29 mouse cellular contexts compared by ENCODE assay signal in genomic region chr11:106817156-106817555, GRCm38 (mm10). TPM values are rescaled to one million over a fixed set of nuclear protein-coding genes. Genes with fewer than 3 reads are reported as not detected.
DNase-seq lines count a peak whose midpoint lies in the region; ATAC-seq and TF ChIP-seq lines count a peak whose summit lies in the region.
"Had no signal": no experiment of that assay in that cellular context is flagged by ENCODE, and none has a peak within 500 bp of the region (broad histone marks: within the 10 kb centered on the region; RNA-seq: fewer than 3 reads in every experiment).

No protein-coding gene starts in this region.

- no peak for ATAC-seq in cerebellum, adult (ENCODE audit: insufficient number of reproducible peaks, low FRiP score, low TSS enrichment)
- ATAC-seq in forebrain, embryonic 15.5 days (replicated peaks): no peak
- ATAC-seq in forebrain, embryonic 11.5 days (replicated peaks; ENCODE audit: low FRiP score): no peak
- ATAC-seq in hindbrain, postnatal 0 days: no peak
- ATAC-seq in hindbrain, embryonic 11.5 days (ENCODE audit: low FRiP score): no peak
- ATAC-seq in midbrain, embryonic 16.5 days: no peak
- ATAC-seq: activated CD4-positive, CD25-positive, alpha-beta regulatory T cell, adult 4 months; inflammation-experienced regulatory T-cells, adult 6 months; midbrain, embryonic 15.5 days had no signal

- 28% methylated on average over 3 of the region's 3 CpGs for WGBS in cerebellum, adult 2 months
- whole genome bisulfite sequencing in forebrain, embryonic 15.5 days: 61% methylated on average over 3 of the region's 3 CpGs
- 88% methylated on average over 3 of the region's 3 CpGs for WGBS in forebrain, embryonic 11.5 days
- WGBS in hindbrain, postnatal 0 days: 61% methylated on average over 3 of the region's 3 CpGs
- WGBS in hindbrain, embryonic 11.5 days: 90% methylated on average over 3 of the region's 3 CpGs
- WGBS in midbrain, embryonic 16.5 days: 78% methylated on average over 3 of the region's 3 CpGs
- WGBS in midbrain, embryonic 10.5 days: 92% methylated on average over 3 of the region's 3 CpGs

- no peaks in the 10 kb centered on the region for H3K27me3 ChIP-seq in cerebellum, adult 2 months (ENCODE audit: control insufficient read depth, insufficient read depth, low read length)
- H3K27me3 ChIP-seq in forebrain, embryonic 15.5 days: no peaks in the 10 kb centered on the region
- no peaks in the 10 kb centered on the region for H3K27me3 ChIP-seq in forebrain, embryonic 11.5 days (ENCODE audit: control insufficient read depth, insufficient read depth, low read length)
- no peaks in the 10 kb centered on the region for H3K27me3 ChIP-seq in hindbrain, postnatal 0 days (ENCODE audit: insufficient read depth, low read length)
- H3K27me3 ChIP-seq in hindbrain, embryonic 11.5 days (ENCODE audit: control insufficient read depth, insufficient read depth, low read length): no peaks in the 10 kb centered on the region
- no peaks in the 10 kb centered on the region for H3K27me3 ChIP-seq in midbrain, embryonic 16.5 days (ENCODE audit: control insufficient read depth, insufficient read depth, low read depth, low read length)
- H3K27me3 ChIP-seq in midbrain, embryonic 10.5 days (ENCODE audit: low read depth, poor library complexity, severe bottlenecking): no peaks in the 10 kb centered on the region
- H3K27me3 ChIP-seq: CH12.LX; midbrain, embryonic 15.5 days; neural tube, embryonic 12.5 days; stomach, embryonic 15.5 days had no signal

- no peak for TF ChIP-seq POLR2A in cerebellum, adult 2 months (IDR thresholded peaks at IDR 0.05; ENCODE audit: borderline replicate concordance, insufficient read depth, low read length)

- peaks cover 79% of the 10 kb centered on the region for H3K4me1 ChIP-seq in cerebellum, adult 2 months (ENCODE audit: control insufficient read depth, insufficient read depth, low read length)
- H3K4me1 ChIP-seq in forebrain, embryonic 15.5 days: peaks cover 24% of the 10 kb centered on the region
- H3K4me1 ChIP-seq in forebrain, embryonic 11.5 days (replicated peaks; ENCODE audit: control insufficient read depth, insufficient read depth, low read length): no peaks in the 10 kb centered on the region
- H3K4me1 ChIP-seq in hindbrain, postnatal 0 days (ENCODE audit: insufficient read depth, low read length): 0 out of 2 replicates have a peak, but pooled peaks cover 4% of the 10 kb centered on the region
- H3K4me1 ChIP-seq in hindbrain, embryonic 11.5 days (replicated peaks; ENCODE audit: control insufficient read depth, insufficient read depth, low read length): no peaks in the 10 kb centered on the region
- H3K4me1 ChIP-seq in midbrain, embryonic 16.5 days (ENCODE audit: control insufficient read depth, insufficient read depth, low read length): 0 out of 2 replicates have a peak, but pooled peaks cover 4% of the 10 kb centered on the region
- no peaks in the 10 kb centered on the region for H3K4me1 ChIP-seq in midbrain, embryonic 10.5 days
- H3K4me1 ChIP-seq: neural tube, embryonic 12.5 days; stomach, embryonic 15.5 days had no signal

- H3K4me3 ChIP-seq in cerebellum, adult 2 months (replicated peaks; ENCODE audit: insufficient read depth, low read depth, low read length): no peak overlapping the region
- no peak overlapping the region for H3K4me3 ChIP-seq in forebrain, embryonic 15.5 days
- no peak overlapping the region for H3K4me3 ChIP-seq in forebrain, embryonic 11.5 days (ENCODE audit: low read depth, low read length)
- H3K4me3 ChIP-seq in hindbrain, postnatal 0 days (ENCODE audit: low read length): no peak overlapping the region
- no peak overlapping the region for H3K4me3 ChIP-seq in hindbrain, embryonic 11.5 days (ENCODE audit: low read depth, low read length)
- H3K4me3 ChIP-seq in midbrain, embryonic 16.5 days (ENCODE audit: low read depth, low read length): no peak overlapping the region
- H3K4me3 ChIP-seq in midbrain, embryonic 10.5 days: no peak overlapping the region
- H3K4me3 ChIP-seq: erythroblast, embryonic 14.5 days; gastrocnemius, adult 2 months; midbrain, embryonic 15.5 days; myocyte; neural tube, embryonic 12.5 days; stomach, embryonic 15.5 days had no signal

- H3K36me3 ChIP-seq in forebrain, embryonic 15.5 days: peaks cover 67% of the 10 kb centered on the region
- H3K36me3 ChIP-seq in forebrain, embryonic 11.5 days (ENCODE audit: control insufficient read depth, insufficient read depth, low read length): peaks cover 3% of the 10 kb centered on the region
- peaks cover 44% of the 10 kb centered on the region for H3K36me3 ChIP-seq in hindbrain, postnatal 0 days (ENCODE audit: insufficient read depth, low read length)
- H3K36me3 ChIP-seq in hindbrain, embryonic 11.5 days (ENCODE audit: control insufficient read depth, insufficient read depth, low read length): peaks cover 9% of the 10 kb centered on the region
- H3K36me3 ChIP-seq in midbrain, embryonic 16.5 days (ENCODE audit: control insufficient read depth, insufficient read depth, low read length): peaks cover 28% of the 10 kb centered on the region
- peaks cover 97% of the 10 kb centered on the region for H3K36me3 ChIP-seq in midbrain, embryonic 10.5 days

- H3K9me3 ChIP-seq in forebrain, embryonic 15.5 days: no peaks in the 10 kb centered on the region
- no peaks in the 10 kb centered on the region for H3K9me3 ChIP-seq in forebrain, embryonic 11.5 days (ENCODE audit: control insufficient read depth, low read length)
- H3K9me3 ChIP-seq in hindbrain, postnatal 0 days (ENCODE audit: low read length): no peaks in the 10 kb centered on the region
- no peaks in the 10 kb centered on the region for H3K9me3 ChIP-seq in hindbrain, embryonic 11.5 days (ENCODE audit: control insufficient read depth, low read length)
- H3K9me3 ChIP-seq in midbrain, embryonic 16.5 days (replicated peaks; ENCODE audit: control insufficient read depth, low read length, poor library complexity, severe bottlenecking): no peaks in the 10 kb centered on the region
- H3K9me3 ChIP-seq in midbrain, embryonic 10.5 days (replicated peaks): no peaks in the 10 kb centered on the region
- H3K9me3 ChIP-seq: midbrain, embryonic 15.5 days; neural tube, embryonic 12.5 days; stomach, embryonic 15.5 days had no signal

- no peak for TF ChIP-seq CTCF in cerebellum, adult 2 months (IDR thresholded peaks at IDR 0.05; ENCODE audit: borderline replicate concordance, insufficient read depth, low read depth, low read length)
- TF ChIP-seq CTCF in hindbrain, postnatal 0 days (IDR thresholded peaks at IDR 0.05; ENCODE audit: low read depth): no peak

- H3K27ac ChIP-seq in cerebellum, adult 2 months (ENCODE audit: insufficient read depth, low read length): peak overlapping the region; percentile 91
- peak overlapping the region; percentile 78 for H3K27ac ChIP-seq in forebrain, embryonic 15.5 days (replicated peaks)
- no peak overlapping the region for H3K27ac ChIP-seq in forebrain, embryonic 11.5 days (ENCODE audit: low read depth, low read length)
- H3K27ac ChIP-seq in hindbrain, postnatal 0 days: peak overlapping the region; percentile 67
- H3K27ac ChIP-seq in hindbrain, embryonic 11.5 days (ENCODE audit: low read depth, low read length): no peak overlapping the region
- H3K27ac ChIP-seq in midbrain, embryonic 16.5 days (ENCODE audit: low read length): 0 out of 2 replicates have a peak overlapping the region, but pooled peaks have one; percentile 12
- H3K27ac ChIP-seq in midbrain, embryonic 10.5 days (replicated peaks): no peak overlapping the region
- H3K27ac ChIP-seq: gastrocnemius, adult 2 months; liver, embryonic 14.5 days; macrophage; neural tube, embryonic 12.5 days; stomach, embryonic 15.5 days had no signal

- no peak overlapping the region for H3K4me2 ChIP-seq in forebrain, embryonic 15.5 days (replicated peaks)
- no peak overlapping the region for H3K4me2 ChIP-seq in forebrain, embryonic 11.5 days (ENCODE audit: low read depth, low read length, severe bottlenecking)
- no peak overlapping the region for H3K4me2 ChIP-seq in hindbrain, postnatal 0 days (ENCODE audit: low read depth, low read length)
- no peak overlapping the region for H3K4me2 ChIP-seq in hindbrain, embryonic 11.5 days (replicated peaks; ENCODE audit: low read depth, low read length)
- no peak overlapping the region for H3K4me2 ChIP-seq in midbrain, embryonic 16.5 days (ENCODE audit: low read length)
- H3K4me2 ChIP-seq: heart, embryonic 11.5 days; midbrain, embryonic 15.5 days; neural tube, embryonic 12.5 days; stomach, embryonic 15.5 days had no signal

- no peak for DNase-seq in cerebellum, adult 2 months
- DNase-seq in forebrain, embryonic 11.5 days (ENCODE audit: low spot score): no peak
- DNase-seq in hindbrain, postnatal 0 days (ENCODE audit: low spot score): no peak
- no peak for DNase-seq in hindbrain, embryonic 11.5 days (ENCODE audit: low spot score)
- no peak for DNase-seq in midbrain, embryonic 10.5 days (ENCODE audit: low spot score)
- DNase-seq: adrenal gland, adult 2 months; gastrocnemius, postnatal 36 days; heart, adult 18-20 months; heart, postnatal 36 days; kidney, adult 11 months; kidney, postnatal 14 days; liver; lung, adult 2 months; lung, postnatal 10 days had no signal

- no peak overlapping the region for H3K9ac ChIP-seq in forebrain, embryonic 15.5 days (replicated peaks)
- H3K9ac ChIP-seq in forebrain, embryonic 11.5 days (ENCODE audit: low read length): no peak overlapping the region
- no peak overlapping the region for H3K9ac ChIP-seq in hindbrain, postnatal 0 days (replicated peaks; ENCODE audit: low read length)
- no peak overlapping the region for H3K9ac ChIP-seq in hindbrain, embryonic 11.5 days (ENCODE audit: low read depth, low read length)
- no peak overlapping the region for H3K9ac ChIP-seq in midbrain, embryonic 16.5 days (ENCODE audit: low read depth, low read length)
- H3K9ac ChIP-seq: liver, embryonic 14.5 days; midbrain, embryonic 15.5 days; neural tube, embryonic 12.5 days; stomach, embryonic 15.5 days had no signal

RNA-seq across cellular contexts. Expression of gene Cep95, which starts 28.1 kb away (rescaled TPM):
- polyA plus RNA-seq in cerebellum, adult 2 months (2012; rRNA removed): 31.8 and 37.1 TPM in 2 replicates
- 20.5 and 21.2 TPM in 2 replicates for polyA plus RNA-seq in forebrain, embryonic 15.5 days (2015; fragmentation: Nextera tagmentation; extraction: Ambion mirVana)
- polyA plus RNA-seq in forebrain, embryonic 11.5 days (2014; fragmentation: Nextera tagmentation; extraction: Ambion mirVana): 20.8 and 23.0 TPM in 2 replicates
- total RNA-seq in hindbrain, postnatal 0 days (2014; rRNA removed): 2.6 and 9.0 TPM in 2 replicates
- 7.2 and 8.7 TPM in 2 replicates for polyA plus RNA-seq in hindbrain, postnatal 0 days (2015; fragmentation: Nextera tagmentation; extraction: Ambion mirVana)
- 19.4 and 22.5 TPM in 2 replicates for polyA plus RNA-seq in hindbrain, embryonic 11.5 days (2014; fragmentation: Nextera tagmentation; extraction: Ambion mirVana)
- polyA plus RNA-seq in midbrain, embryonic 16.5 days (2015; fragmentation: Nextera tagmentation; extraction: Ambion mirVana): 16.2 and 17.8 TPM in 2 replicates
- polyA plus RNA-seq in midbrain, embryonic 10.5 days (2016; fragmentation: Nextera tagmentation; extraction: Ambion mirVana): 18.0 and 19.1 TPM in 2 replicates

RNA-seq across cellular contexts. Expression of gene Ddx5, which starts 28.2 kb away (rescaled TPM):
- polyA plus RNA-seq in cerebellum, adult 2 months (2012; rRNA removed): 676 and 721 TPM in 2 replicates
- 512 and 520 TPM in 2 replicates for polyA plus RNA-seq in forebrain, embryonic 15.5 days (2015; fragmentation: Nextera tagmentation; extraction: Ambion mirVana)
- polyA plus RNA-seq in forebrain, embryonic 11.5 days (2014; fragmentation: Nextera tagmentation; extraction: Ambion mirVana): 508 and 538 TPM in 2 replicates
- 288 and 416 TPM in 2 replicates for total RNA-seq in hindbrain, postnatal 0 days (2014; rRNA removed)
- 272 and 274 TPM in 2 replicates for polyA plus RNA-seq in hindbrain, postnatal 0 days (2015; fragmentation: Nextera tagmentation; extraction: Ambion mirVana)
- 544 and 600 TPM in 2 replicates for polyA plus RNA-seq in hindbrain, embryonic 11.5 days (2014; fragmentation: Nextera tagmentation; extraction: Ambion mirVana)
- polyA plus RNA-seq in midbrain, embryonic 16.5 days (2015; fragmentation: Nextera tagmentation; extraction: Ambion mirVana): 365 and 425 TPM in 2 replicates
- polyA plus RNA-seq in midbrain, embryonic 10.5 days (2016; fragmentation: Nextera tagmentation; extraction: Ambion mirVana): 295 and 331 TPM in 2 replicates

RNA-seq across cellular contexts. Expression of gene Polg2, which starts 37.8 kb away (rescaled TPM):
- polyA plus RNA-seq in cerebellum, adult 2 months (2012; rRNA removed): 11.7 and 12.7 TPM in 2 replicates
- polyA plus RNA-seq in forebrain, embryonic 15.5 days (2015; fragmentation: Nextera tagmentation; extraction: Ambion mirVana): 9.9 and 11.0 TPM in 2 replicates
- polyA plus RNA-seq in forebrain, embryonic 11.5 days (2014; fragmentation: Nextera tagmentation; extraction: Ambion mirVana): 8.9 and 9.1 TPM in 2 replicates
- total RNA-seq in hindbrain, postnatal 0 days (2014; rRNA removed): 8.3 and 12.9 TPM in 2 replicates
- 9.5 and 11.4 TPM in 2 replicates for polyA plus RNA-seq in hindbrain, postnatal 0 days (2015; fragmentation: Nextera tagmentation; extraction: Ambion mirVana)
- 9.5 and 11.0 TPM in 2 replicates for polyA plus RNA-seq in hindbrain, embryonic 11.5 days (2014; fragmentation: Nextera tagmentation; extraction: Ambion mirVana)
- polyA plus RNA-seq in midbrain, embryonic 16.5 days (2015; fragmentation: Nextera tagmentation; extraction: Ambion mirVana): 9.4 and 9.6 TPM in 2 replicates
- 10.2 and 10.7 TPM in 2 replicates for polyA plus RNA-seq in midbrain, embryonic 10.5 days (2016; fragmentation: Nextera tagmentation; extraction: Ambion mirVana)

Comparison
In these comparisons a context has a peak if more than half of its experiments do, and no peak if none do; other contexts are left out.
1. H3K27ac ChIP-seq: peak in cerebellum, adult 2 months (single experiment), forebrain, embryonic 15.5 days (single experiment), hindbrain, postnatal 0 days (single experiment) and midbrain, embryonic 16.5 days (single experiment); none in forebrain, embryonic 11.5 days (single experiment), hindbrain, embryonic 11.5 days (single experiment) and midbrain, embryonic 10.5 days (single experiment).